8 mouse cellular contexts compared by ENCODE assay signal in the genomic region with DNA sequence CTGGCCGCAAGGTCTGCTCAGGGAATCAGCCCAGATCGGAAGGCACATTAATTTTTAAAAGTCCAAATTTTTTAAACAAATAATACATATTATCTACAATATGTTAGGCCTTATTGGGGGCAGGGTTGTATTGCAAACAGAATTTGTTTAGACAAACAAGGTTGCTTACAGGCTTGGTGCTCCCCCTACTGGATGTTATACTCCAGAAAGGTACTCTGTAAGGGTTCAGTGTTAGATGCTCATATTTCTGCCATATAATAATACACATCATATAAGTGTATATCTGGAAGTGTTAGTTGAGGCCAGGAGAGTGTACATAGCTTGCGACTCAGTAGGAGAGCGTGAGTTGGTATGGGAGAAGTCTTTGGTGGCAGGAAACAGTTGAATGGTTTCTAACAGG. TPM values are rescaled to one million over a fixed set of nuclear protein-coding genes. Genes with fewer than 3 reads are reported as not detected.
DNase-seq lines count a peak whose midpoint lies in the region; ATAC-seq and TF ChIP-seq lines count a peak whose summit lies in the region.
"Had no signal": no experiment of that assay in that cellular context is flagged by ENCODE, and none has a peak within 500 bp of the region (broad histone marks: within the 10 kb centered on the region; RNA-seq: fewer than 3 reads in every experiment).

No protein-coding gene starts in this region.

- H3K79me2 ChIP-seq in CH12.LX (replicated peaks; ENCODE audit: control insufficient read depth, extremely low read depth, insufficient read depth, poor library complexity, severe bottlenecking): no peaks in the 10 kb centered on the region; the same call in 1 of the 2 replicates

- peak; percentile 15 for DNase-seq in kidney, postnatal 10 days
- peak; percentile 27 to 42 for DNase-seq in B cell, adult 2 months
- DNase-seq in CH12.LX (ENCODE audit: extremely low read depth): no peak
- no peak for DNase-seq in liver, postnatal 0 days
- DNase-seq in ovary, adult 18-20 months (ENCODE audit: low spot score): no peak
- no peak for DNase-seq in layer of hippocampus, adult 9-10 months (ENCODE audit: low spot score)

- WGBS in kidney, embryonic 16.5 days: 94% methylated on average over 4 of the region's 4 CpGs
- 81% methylated on average over 4 of the region's 4 CpGs for WGBS in liver, postnatal 0 days (ENCODE audit: insufficient replicate concordance)

- in situ Hi-C loops in CH12.LX (cut with MboI; ENCODE audit: low pct_ligation_motif_present, low pct_unique_long_range_greater_than_20kb, low sequenced_read_pairs): no loop called here

- no peak overlapping the region for H3K4me3 ChIP-seq in kidney, embryonic 16.5 days (ENCODE audit: low read length)
- H3K4me3 ChIP-seq in CH12.LX (replicated peaks in 1 of 3; ENCODE audit: low read depth in 2 of 3, low read length in 2 of 3, poor library complexity in 1 of 3): no peak overlapping the region
- H3K4me3 ChIP-seq in liver, postnatal 0 days (ENCODE audit: low read depth, low read length): no peak overlapping the region
- H3K4me3 ChIP-seq: heart, embryonic 13.5 days had no signal

- H3K9me3 ChIP-seq in kidney, embryonic 16.5 days (ENCODE audit: low read length): no peaks in the 10 kb centered on the region
- no peaks in the 10 kb centered on the region for H3K9me3 ChIP-seq in CH12.LX (replicated peaks; ENCODE audit: low read length)
- no peaks in the 10 kb centered on the region for H3K9me3 ChIP-seq in liver, postnatal 0 days (ENCODE audit: low read length)

- H3K4me1 ChIP-seq in kidney, embryonic 16.5 days (ENCODE audit: insufficient read depth, low read length): no peaks in the 10 kb centered on the region
- no peaks in the 10 kb centered on the region for H3K4me1 ChIP-seq in CH12.LX (ENCODE audit: control insufficient read depth in 1 of 2, insufficient read depth in 2 of 2)
- H3K4me1 ChIP-seq in liver, postnatal 0 days (ENCODE audit: insufficient read depth): no peaks in the 10 kb centered on the region
- H3K4me1 ChIP-seq: heart, embryonic 13.5 days had no signal

- H3K9ac ChIP-seq in kidney, embryonic 16.5 days (replicated peaks; ENCODE audit: low read length): no peak overlapping the region
- H3K9ac ChIP-seq in CH12.LX (ENCODE audit: insufficient read depth, low read depth): no peak overlapping the region
- H3K9ac ChIP-seq in liver, postnatal 0 days (replicated peaks): no peak overlapping the region
- H3K9ac ChIP-seq: heart, embryonic 13.5 days had no signal

- TF ChIP-seq POLR2A in CH12.LX (IDR thresholded peaks at IDR 0.05; ENCODE audit: low read depth, low read length): no peak

- TF ChIP-seq RAD21 in CH12.LX (IDR thresholded peaks at IDR 0.05; ENCODE audit: low read depth, low read length): peak; percentile 57

- ATAC-seq in kidney, embryonic 16.5 days (ENCODE audit: low FRiP score, low TSS enrichment): no peak
- ATAC-seq in liver, postnatal 0 days: no peak

- H3K27ac ChIP-seq in kidney, embryonic 16.5 days (ENCODE audit: low read length): no peak overlapping the region
- H3K27ac ChIP-seq in CH12.LX (ENCODE audit: insufficient read depth, low read depth): no peak overlapping the region
- H3K27ac ChIP-seq in liver, postnatal 0 days (ENCODE audit: low read depth): no peak overlapping the region
- H3K27ac ChIP-seq: heart, embryonic 13.5 days had no signal

- H3K4me2 ChIP-seq in kidney, embryonic 16.5 days (replicated peaks; ENCODE audit: low read depth, low read length): no peak overlapping the region
- no peak overlapping the region for H3K4me2 ChIP-seq in CH12.LX (ENCODE audit: insufficient read depth, low read depth, poor library complexity, severe bottlenecking)
- H3K4me2 ChIP-seq in liver, postnatal 0 days (ENCODE audit: low read depth, low read length): no peak overlapping the region
- H3K4me2 ChIP-seq: heart, embryonic 13.5 days had no signal

- TF ChIP-seq EP300 in CH12.LX (IDR thresholded peaks at IDR 0.05; ENCODE audit: low read length): no peak
- TF ChIP-seq EP300 in liver, postnatal 0 days (IDR thresholded peaks at IDR 0.05; ENCODE audit: low read depth): no peak

- dilution Hi-C loops in CH12.LX (cut with MboI; ENCODE audit: extremely low pct_ligation_motif_present, extremely low pct_unique_long_range_greater_than_20kb, low sequenced_read_pairs): no loop called here

- TF ChIP-seq CTCF in CH12.LX (conservative IDR thresholded peaks at IDR 0.05 in 1 of 2, IDR thresholded peaks at IDR 0.05 in 1 of 2; ENCODE audit: low read depth in 2 of 2, low read length in 2 of 2): peak; percentile 28 to 65; a peak in 3 of 4 replicates
- peak; percentile 62 for TF ChIP-seq CTCF in liver, postnatal 0 days (IDR thresholded peaks at IDR 0.05; ENCODE audit: low read depth)

- H3K27me3 ChIP-seq in kidney, embryonic 16.5 days (ENCODE audit: insufficient read depth, low read length): no peaks in the 10 kb centered on the region
- no peaks in the 10 kb centered on the region for H3K27me3 ChIP-seq in CH12.LX (replicated peaks)
- no peaks in the 10 kb centered on the region for H3K27me3 ChIP-seq in liver, postnatal 0 days (ENCODE audit: insufficient read depth, low read length)
- H3K27me3 ChIP-seq: heart, embryonic 13.5 days had no signal

- peaks cover 22% of the 10 kb centered on the region for H3K36me3 ChIP-seq in kidney, embryonic 16.5 days (ENCODE audit: insufficient read depth, low read length)
- peaks cover 15 to 31% of the 10 kb centered on the region in 2 experiments for H3K36me3 ChIP-seq in CH12.LX (replicated peaks in 1 of 2; ENCODE audit: control insufficient read depth in 1 of 2, insufficient read depth in 1 of 2, low read length in 1 of 2)
- H3K36me3 ChIP-seq in liver, postnatal 0 days (replicated peaks; ENCODE audit: insufficient read depth, low read length): peaks cover 10% of the 10 kb centered on the region

TF ChIP-seq in CH12.LX, 34 proteins besides CTCF, POLR2A, EP300 and RAD21:
- TF ChIP-seq TBP (conservative IDR thresholded peaks at IDR 0.05; ENCODE audit: low read depth, low read length) (no peak), UBTF (IDR thresholded peaks at IDR 0.05; ENCODE audit: low read depth, low read length) (no peak), E2F4 (IDR thresholded peaks at IDR 0.05; ENCODE audit: insufficient replicate concordance, low read depth, low read length) (no peak), POLR2AphosphoS2 (IDR thresholded peaks at IDR 0.05; ENCODE audit: low read depth, low read length) (no peak), TCF12 (IDR thresholded peaks at IDR 0.05; ENCODE audit: low read depth, low read length) (no peak), SIN3A (IDR thresholded peaks at IDR 0.05; ENCODE audit: low read length) (no peak), NRF1 (IDR thresholded peaks at IDR 0.05; ENCODE audit: low read depth, low read length) (no peak), SMC3 (IDR thresholded peaks at IDR 0.05; ENCODE audit: low read depth, low read length) (peak; percentile 37)
TF ChIP-seq in CH12.LX: peak in this region for 1.

RNA-seq across cellular contexts. Expression of gene Ercc5, which starts 7.7 kb away (rescaled TPM):
- polyA plus RNA-seq in kidney, embryonic 16.5 days (2015; fragmentation: Nextera tagmentation; extraction: Ambion mirVana): 16.2 and 17.1 TPM in 2 replicates
- total RNA-seq in CH12.LX (2012; rRNA removed): 9.8 and 11.7 TPM in 2 replicates
- 7.1 and 7.4 TPM in 2 replicates for total RNA-seq in CH12.LX (2014; rRNA removed)
- 8.2 and 8.9 TPM in 2 replicates for polyA plus RNA-seq in CH12.LX (2012; ENCODE audit: insufficient read length, low read depth)
- polyA plus RNA-seq in liver, postnatal 0 days (2015; fragmentation: Nextera tagmentation; extraction: Ambion mirVana): 3.6 and 3.9 TPM in 2 replicates

RNA-seq across cellular contexts. Expression of gene Bivm, which starts 36.5 kb away (rescaled TPM):
- 19.9 and 22.8 TPM in 2 replicates for polyA plus RNA-seq in kidney, embryonic 16.5 days (2015; fragmentation: Nextera tagmentation; extraction: Ambion mirVana)
- 0.04 TPM in 1 of 2 replicates, not detected in the other for total RNA-seq in CH12.LX (2012; rRNA removed)
- 0.05 and 0.11 TPM in 2 replicates for total RNA-seq in CH12.LX (2014; rRNA removed)
- polyA plus RNA-seq in CH12.LX (2012; ENCODE audit: insufficient read length, low read depth): 0.07 and 0.09 TPM in 2 replicates
- polyA plus RNA-seq in liver, postnatal 0 days (2015; fragmentation: Nextera tagmentation; extraction: Ambion mirVana): 3.3 and 3.7 TPM in 2 replicates

RNA-seq across cellular contexts. Expression of gene Kdelc1, which starts 36.7 kb away (rescaled TPM):
- 70.6 and 71.7 TPM in 2 replicates for polyA plus RNA-seq in kidney, embryonic 16.5 days (2015; fragmentation: Nextera tagmentation; extraction: Ambion mirVana)
- total RNA-seq in CH12.LX (2012; rRNA removed): 0.04 TPM in 1 of 2 replicates, not detected in the other
- not detected in 2 replicates for total RNA-seq in CH12.LX (2014; rRNA removed)
- polyA plus RNA-seq in CH12.LX (2012; ENCODE audit: insufficient read length, low read depth): 0.16 TPM in 1 of 2 replicates, not detected in the other
- 9.3 and 9.8 TPM in 2 replicates for polyA plus RNA-seq in liver, postnatal 0 days (2015; fragmentation: Nextera tagmentation; extraction: Ambion mirVana)

RNA-seq across cellular contexts. Expression of gene Tex30, which starts 53.0 kb away (rescaled TPM):
- 76.7 and 79.9 TPM in 2 replicates for polyA plus RNA-seq in kidney, embryonic 16.5 days (2015; fragmentation: Nextera tagmentation; extraction: Ambion mirVana)
- total RNA-seq in CH12.LX (2012; rRNA removed) (54.2 and 69.8 TPM in 2 replicates), CH12.LX (2014; rRNA removed) (196 and 211 TPM in 2 replicates)
- 89.6 and 111 TPM in 2 replicates for polyA plus RNA-seq in CH12.LX (2012; ENCODE audit: insufficient read length, low read depth)
- polyA plus RNA-seq in liver, postnatal 0 days (2015; fragmentation: Nextera tagmentation; extraction: Ambion mirVana): 33.9 and 36.9 TPM in 2 replicates

Comparison
In these comparisons a context has a peak if more than half of its experiments do, and no peak if none do; other contexts are left out.
1. DNase-seq: peak in kidney, postnatal 10 days (single experiment) and B cell, adult 2 months (2 of 2); none in CH12.LX (single experiment), liver, postnatal 0 days (single experiment), ovary, adult 18-20 months (single experiment) and layer of hippocampus, adult 9-10 months (single experiment).